Mouse (Mus musculus) left cerebral cortex, adult 18-20 months (tissue): ENCODE data around the gene Ext2. TPM values are rescaled to one million over a fixed set of nuclear protein-coding genes. Genes with fewer than 3 reads are reported as not detected.
A peak's percentile ranks its signal among the peaks of the same experiment; 100 is the strongest.

Experiments used
- DNase-seq, 2 experiments: peaks; one replicate each; pipeline ENCODE4 v3.0.0; 2021 to 2022; ENCODE audit warnings: low spot score in 2 of 2, mixed read lengths in 1 of 2
- total RNA-seq, 2 experiments: library from RNA; stranded (reverse); gene quantifications; 2 replicates each; pipeline ENCODE4 v1.2.3; 2021

The Ext2 gene
- total RNA-seq, 2 experiments from 2014 or later, result 54.5 to 55.2 TPM

GRCm38 (mm10) chr2:93778616-93779015 lies 43.8 kb downstream of the Ext2 start:
- DNase-seq, result no peak

GRCm38 (mm10) chr2:93777056-93777430 lies 45.3 kb downstream of the Ext2 start:
- no peak for DNase-seq

GRCm38 (mm10) chr2:93776267-93777055 lies 45.9 kb downstream of the Ext2 start:
- DNase-seq, result no peak

GRCm38 (mm10) chr2:93775431-93775830 lies 46.9 kb downstream of the Ext2 start:
- DNase-seq, result no peak

GRCm38 (mm10) chr2:93774946-93775345 lies 47.4 kb downstream of the Ext2 start:
- no peak for DNase-seq

- no peak for DNase-seq
These were observed 49.6 kb downstream of the Ext2 start for GRCm38 (mm10) chr2:93772765-93773085.

GRCm38 (mm10) chr2:93772054-93772764 lies 50.2 kb downstream of the Ext2 start:
- no peak for DNase-seq

- DNase-seq, result no peak
These were observed 51.5 kb downstream of the Ext2 start for GRCm38 (mm10) chr2:93770895-93771294.

- no peak for DNase-seq
These were observed 52.5 kb downstream of the Ext2 start for GRCm38 (mm10) chr2:93769875-93770274.

- DNase-seq, result no peak
These were observed 56.6 kb downstream of the Ext2 start for GRCm38 (mm10) chr2:93765721-93766120.

GRCm38 (mm10) chr2:93764211-93764610 lies 58.2 kb downstream of the Ext2 start:
- DNase-seq, result no peak

- DNase-seq, result no peak
These were observed 62.0 kb downstream of the Ext2 start for GRCm38 (mm10) chr2:93760389-93760788.

- peak; percentile 14 to 37 for DNase-seq
These were observed 63.2 kb downstream of the Ext2 start for GRCm38 (mm10) chr2:93759173-93759572.

GRCm38 (mm10) chr2:93758298-93758697 lies 64.1 kb downstream of the Ext2 start:
- DNase-seq, result peak; percentile 47 to 57

GRCm38 (mm10) chr2:93754366-93754765 lies 68.0 kb downstream of the Ext2 start:
- no peak for DNase-seq

- DNase-seq, result peak in 1 of 2 experiments; percentile 21
These were observed 69.1 kb downstream of the Ext2 start for GRCm38 (mm10) chr2:93753147-93753758.

GRCm38 (mm10) chr2:93749709-93750108 lies 72.7 kb downstream of the Ext2 start:
- no peak for DNase-seq

- DNase-seq, result no peak
These were observed 74.7 kb downstream of the Ext2 start for GRCm38 (mm10) chr2:93747538-93748126.

- DNase-seq, result no peak
These were observed 75.7 kb downstream of the Ext2 start for GRCm38 (mm10) chr2:93746620-93747019.

GRCm38 (mm10) chr2:93746162-93746561 lies 76.2 kb downstream of the Ext2 start:
- no peak for DNase-seq

GRCm38 (mm10) chr2:93745741-93746140 lies 76.6 kb downstream of the Ext2 start:
- DNase-seq, result no peak
